Mouse (Mus musculus) heart, embryonic 16.5 days (tissue): ENCODE measurements around the gene Gm12169. TPM values are rescaled to one million over a fixed set of nuclear protein-coding genes. Genes with fewer than 3 reads are reported as not detected.
"Not testable (repeated sequence)": the region's sequence is repeated elsewhere in the genome, so short reads cannot be mapped to it uniquely, and the experiment has no call there.

Experiments
- ATAC-seq: fragments of 200-750 bp; cut with Nextera tagmentation; replicated peaks from 2 replicates; pipeline ENCODE4 v1.8.0; 2017; ENCODE audit warnings: moderate number of reproducible peaks; ENCODE audit not compliant: insufficient read depth, low FRiP score; ENCODE audit errors: extremely low read depth
- H3K27ac ChIP-seq: fragments of 300-500 bp; sonication (generic); 2 replicates; pipeline ENCODE4 v1.5.1; 2014; ENCODE audit warnings: mild to moderate bottlenecking, low read length, control low read depth, moderate library complexity
- H3K27me3 ChIP-seq: fragments of 300-500 bp; sonication (generic); 2 replicates; pipeline ENCODE4 v1.6.1; 2014; ENCODE audit warnings: low read length, mixed read lengths; ENCODE audit not compliant: control insufficient read depth, insufficient read depth
- H3K36me3 ChIP-seq: fragments of 300-500 bp; sonication (generic); 2 replicates; pipeline ENCODE4 v1.6.1; 2014; ENCODE audit not compliant: control insufficient read depth, insufficient read depth
- H3K4me1 ChIP-seq: fragments of 300-500 bp; sonication (generic); 2 replicates; pipeline ENCODE4 v1.6.1; 2014; ENCODE audit warnings: low read length, mixed read lengths; ENCODE audit not compliant: control insufficient read depth, insufficient read depth
- H3K4me2 ChIP-seq: fragments of 300-500 bp; sonication (generic); 2 replicates; pipeline ENCODE4 v1.6.1; 2014; ENCODE audit warnings: low read depth, mild to moderate bottlenecking, control low read depth, low read length
- H3K4me3 ChIP-seq: fragments of 300-500 bp; sonication (generic); 2 replicates; pipeline ENCODE4 v1.5.1; 2014; ENCODE audit warnings: mild to moderate bottlenecking, control low read depth, low read length
- H3K9ac ChIP-seq: fragments of 300-500 bp; sonication (generic); 2 replicates; pipeline ENCODE4 v1.6.1; 2014; ENCODE audit warnings: low read length, control low read depth
- H3K9me3 ChIP-seq: fragments of 300-500 bp; sonication (generic); replicated peaks from 2 replicates; pipeline ENCODE4 v1.6.1; 2016; ENCODE audit warnings: low read length; ENCODE audit not compliant: control insufficient read depth
- WGBS: fragments of 180-500 bp; shearing (Covaris S2); extraction: QIAGEN DNeasy Blood & Tissue Kit; methylation state at CpG from one replicate; pipeline ENCODE4 v1.1.7; 2014; 5-methylcytosine and 5-hydroxymethylcytosine counted together
- polyA plus RNA-seq: library from polyadenylated mRNA; unstranded; fragments of >200 nt; fragmentation: Nextera tagmentation; extraction: Ambion mirVana; gene quantifications from 2 replicates; pipeline ENCODE4 v1.2.1, GENCODE M21; 2015

Gm12169 gene
- not detected in 2 replicates for polyA plus RNA-seq

DNA sequence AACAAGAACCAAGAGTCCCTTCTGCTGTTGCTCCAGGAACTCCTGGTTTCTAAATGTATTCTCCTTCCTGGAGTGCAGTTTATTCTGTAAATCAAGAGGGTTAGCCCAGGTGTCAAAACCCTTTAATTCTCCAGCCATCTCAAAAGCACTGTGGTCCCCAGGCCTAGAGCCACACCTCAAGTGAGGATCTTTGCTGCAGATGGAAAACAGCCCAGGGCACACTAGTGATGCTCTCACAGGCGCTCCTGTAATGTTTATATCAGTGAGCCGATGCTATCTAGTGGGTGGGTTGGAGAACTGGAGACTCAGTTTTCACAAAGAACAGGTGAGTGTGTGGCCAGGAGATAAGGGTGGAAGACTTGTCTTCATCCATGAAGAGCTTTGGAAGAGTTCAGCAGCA, at the start of gene Gm12169:
Gene Gm12169 (plus strand): TSS at position 301 of the 400 bp plus-strand sequence.
- Histone ChIP-seq H3K36me3 (no peaks in the 10 kb centered on the region), H3K4me1 (no peaks in the 10 kb centered on the region), H3K27ac (no peak within 1 kb of the TSS), H3K4me2 (no peak within 1 kb of the TSS), H3K4me3 (no peak within 1 kb of the TSS), H3K27me3 (no peaks in the 10 kb centered on the region), H3K9ac (no peak within 1 kb of the TSS), H3K9me3 (no peaks in the 10 kb centered on the region)
- no peak for ATAC-seq
- WGBS: 74% methylated on average over 2 of the region's 2 CpGs

DNA sequence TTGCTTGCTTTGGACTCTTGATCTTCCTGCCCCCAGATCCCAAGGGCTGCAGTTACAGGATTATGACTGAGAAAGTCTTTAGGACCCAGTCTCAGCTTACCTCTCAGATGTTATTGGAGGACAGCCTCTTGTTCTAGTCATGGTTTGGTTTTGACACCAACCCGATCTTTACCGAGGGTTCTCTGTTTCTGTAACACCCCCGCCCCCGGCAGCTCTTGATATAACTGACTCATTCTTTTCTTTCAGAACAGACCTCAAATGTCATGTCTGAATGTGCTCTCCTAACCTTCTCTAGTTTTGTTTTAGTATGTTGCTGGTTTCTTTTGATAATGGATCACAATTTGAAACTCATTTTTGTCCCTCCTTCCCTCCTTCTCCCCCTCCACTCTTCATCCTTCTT, 49.8 kb upstream of the Gm12169 start:
- Histone ChIP-seq H3K36me3 (no peaks in the 10 kb centered on the region), H3K9me3 (peaks cover 4% of the 10 kb centered on the region; the same call in 1 of the 2 replicates), H3K4me3 (no peak overlapping the region), H3K27ac (no peak overlapping the region), H3K27me3 (no peaks in the 10 kb centered on the region), H3K9ac (no peak overlapping the region), H3K4me1 (no peaks in the 10 kb centered on the region), H3K4me2 (no peak overlapping the region)
- no peak for ATAC-seq
- WGBS: 83% methylated on average over 4 of the region's 4 CpGs

GRCm38 (mm10) chr11:46479311-46479710, 44.7 kb upstream of the Gm12169 start:
- peaks cover 4% of the 10 kb centered on the region; the same call in 1 of the 2 replicates for H3K9me3 ChIP-seq
- H3K27me3 ChIP-seq: no peaks in the 10 kb centered on the region
- H3K27ac ChIP-seq: no peak overlapping the region
- no peaks in the 10 kb centered on the region for H3K36me3 ChIP-seq
- H3K9ac ChIP-seq: no peak overlapping the region
- 80% methylated on average over 9 of the region's 9 CpGs for WGBS
- H3K4me1 ChIP-seq: no peaks in the 10 kb centered on the region
- H3K4me2 ChIP-seq: no peak overlapping the region
- no peak for ATAC-seq
- H3K4me3 ChIP-seq: no peak overlapping the region

GRCm38 (mm10) chr11:46480517-46480916, 43.5 kb upstream of the Gm12169 start:
- Histone ChIP-seq H3K4me1 (no peaks in the 10 kb centered on the region), H3K9me3 (no peaks in the 10 kb centered on the region), H3K27me3 (no peaks in the 10 kb centered on the region), H3K4me2 (no peak overlapping the region), H3K4me3 (no peak overlapping the region), H3K27ac (no peak overlapping the region), H3K9ac (no peak overlapping the region), H3K36me3 (no peaks in the 10 kb centered on the region)
- 66% methylated on average over 7 of the region's 7 CpGs for WGBS
- ATAC-seq: no peak

GRCm38 (mm10) chr11:46488231-46488630, 35.8 kb upstream of the Gm12169 start:
- 5% methylated on average over 1 of the region's 1 CpGs for WGBS
- Histone ChIP-seq H3K4me2 (no peak overlapping the region), H3K4me1 (no peaks in the 10 kb centered on the region), H3K9ac (no peak overlapping the region), H3K27ac (no peak overlapping the region), H3K36me3 (no peaks in the 10 kb centered on the region), H3K4me3 (no peak overlapping the region), H3K27me3 (no peaks in the 10 kb centered on the region), H3K9me3 (no peaks in the 10 kb centered on the region)
- ATAC-seq: no peak

GRCm38 (mm10) chr11:46488650-46489049, 35.4 kb upstream of the Gm12169 start:
- H3K36me3 ChIP-seq: no peaks in the 10 kb centered on the region
- no peaks in the 10 kb centered on the region for H3K4me1 ChIP-seq
- ATAC-seq: no peak
- 80% methylated on average over 2 of the region's 2 CpGs for WGBS
- no peak overlapping the region for H3K9ac ChIP-seq
- no peaks in the 10 kb centered on the region for H3K9me3 ChIP-seq
- no peak overlapping the region for H3K4me2 ChIP-seq
- no peak overlapping the region for H3K4me3 ChIP-seq
- H3K27ac ChIP-seq: no peak overlapping the region
- no peaks in the 10 kb centered on the region for H3K27me3 ChIP-seq

DNA sequence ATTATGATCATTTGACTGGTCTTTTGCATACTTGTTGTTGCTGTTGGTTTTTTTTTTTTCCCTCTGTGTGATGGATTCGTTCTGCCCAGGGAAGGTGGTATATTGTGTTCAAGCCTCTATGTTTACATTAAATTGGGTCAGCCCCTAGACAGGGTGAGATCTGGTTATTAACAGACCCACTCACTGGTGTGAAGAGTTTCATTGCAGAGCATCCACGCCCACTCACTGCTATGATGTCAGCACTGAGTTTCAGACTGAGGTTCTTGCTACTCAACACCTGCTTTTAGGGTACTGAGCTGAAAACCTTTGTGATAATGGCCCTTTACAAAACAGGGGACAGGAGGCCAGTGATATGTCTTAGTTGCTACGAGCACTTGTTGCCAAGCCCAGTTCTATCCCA, 16.9 kb upstream of the Gm12169 start:
- Histone ChIP-seq H3K36me3 (no peaks in the 10 kb centered on the region), H3K4me2 (no peak overlapping the region), H3K9ac (no peak overlapping the region), H3K27me3 (no peaks in the 10 kb centered on the region), H3K4me1 (no peaks in the 10 kb centered on the region), H3K9me3 (no peaks in the 10 kb centered on the region), H3K4me3 (no peak overlapping the region), H3K27ac (no peak overlapping the region)
- 53% methylated on average over 3 of the region's 3 CpGs for WGBS
- no peak for ATAC-seq

DNA sequence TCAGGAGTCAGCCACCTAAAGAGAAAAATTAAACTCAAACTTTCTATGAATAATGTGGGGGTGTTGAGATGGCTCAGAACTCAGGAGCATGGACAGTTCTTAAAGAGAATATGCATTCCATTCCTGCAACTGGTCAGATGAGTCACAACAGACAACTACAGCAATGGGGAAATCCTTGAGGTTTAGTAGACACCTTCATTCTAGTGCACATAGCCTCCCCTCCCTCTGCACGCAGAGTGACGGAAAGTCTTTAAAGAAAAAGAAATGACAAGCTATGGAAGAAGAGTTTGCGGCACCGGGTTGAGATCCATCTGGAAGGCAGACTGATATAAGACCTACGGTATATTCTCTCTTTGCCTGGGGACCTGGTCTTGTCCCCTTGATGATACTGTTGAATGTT, 14.1 kb upstream of the Gm12169 start:
- H3K36me3 ChIP-seq: no peaks in the 10 kb centered on the region
- ATAC-seq: no peak
- no peaks in the 10 kb centered on the region for H3K4me1 ChIP-seq
- no peak overlapping the region for H3K27ac ChIP-seq
- 89% methylated on average over 5 of the region's 5 CpGs for WGBS
- H3K4me2 ChIP-seq: no peak overlapping the region
- H3K9ac ChIP-seq: no peak overlapping the region
- no peaks in the 10 kb centered on the region for H3K9me3 ChIP-seq
- H3K27me3 ChIP-seq: no peaks in the 10 kb centered on the region
- no peak overlapping the region for H3K4me3 ChIP-seq

DNA sequence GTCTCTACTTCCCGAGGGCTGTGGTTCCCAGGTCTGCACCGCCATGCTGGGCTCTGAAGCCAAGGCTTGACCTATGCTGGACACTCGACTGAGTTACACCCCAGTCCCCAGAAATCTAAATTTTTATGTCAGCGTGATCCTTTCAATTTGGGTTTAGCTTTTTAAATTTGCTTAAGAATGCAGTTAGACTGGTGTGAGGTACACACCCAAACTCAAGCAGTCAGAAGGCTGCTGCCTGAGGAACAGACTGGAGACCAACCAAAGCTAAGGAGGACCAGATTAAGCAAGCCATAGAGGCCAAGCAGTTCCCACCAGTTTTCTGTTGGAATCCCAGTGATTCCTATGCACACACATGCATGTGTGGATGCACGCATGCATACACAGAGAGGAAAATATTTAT, 2.7 kb upstream of the Gm12169 start:
- not testable (repeated sequence) for H3K27ac ChIP-seq, H3K4me1 ChIP-seq, ATAC-seq, H3K36me3 ChIP-seq, H3K4me3 ChIP-seq, H3K4me2 ChIP-seq, H3K9ac ChIP-seq, H3K27me3 ChIP-seq, H3K9me3 ChIP-seq
- WGBS: 76% methylated on average over 5 of the region's 5 CpGs

DNA sequence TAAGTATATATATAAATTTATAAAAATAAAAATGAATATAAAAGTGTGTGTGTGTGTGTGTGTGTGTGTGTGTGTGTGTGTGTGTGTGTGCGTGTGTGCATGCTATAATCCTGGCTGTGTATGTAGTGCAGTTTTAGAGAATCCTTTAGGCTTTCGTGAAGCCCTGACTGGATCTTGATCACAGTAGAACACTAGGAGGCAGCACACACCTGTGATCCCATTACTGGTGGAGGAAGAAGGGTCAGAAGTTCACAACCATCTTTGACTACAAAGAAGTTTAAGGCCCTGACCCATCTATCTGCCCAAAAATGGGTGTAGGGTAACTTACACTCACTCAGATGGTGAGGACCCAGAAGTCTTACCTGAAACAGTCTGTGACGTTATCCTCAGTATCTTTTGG, 1.3 kb upstream of the Gm12169 start:
- no peaks in the 10 kb centered on the region for H3K27me3 ChIP-seq
- ATAC-seq: no peak
- H3K4me1 ChIP-seq: no peaks in the 10 kb centered on the region
- H3K36me3 ChIP-seq: no peaks in the 10 kb centered on the region
- H3K4me3 ChIP-seq: no peak overlapping the region
- no peak overlapping the region for H3K9ac ChIP-seq
- H3K4me2 ChIP-seq: no peak overlapping the region
- 69% methylated on average over 3 of the region's 3 CpGs for WGBS
- H3K27ac ChIP-seq: no peak overlapping the region
- no peaks in the 10 kb centered on the region for H3K9me3 ChIP-seq
